In the genomic region with DNA sequence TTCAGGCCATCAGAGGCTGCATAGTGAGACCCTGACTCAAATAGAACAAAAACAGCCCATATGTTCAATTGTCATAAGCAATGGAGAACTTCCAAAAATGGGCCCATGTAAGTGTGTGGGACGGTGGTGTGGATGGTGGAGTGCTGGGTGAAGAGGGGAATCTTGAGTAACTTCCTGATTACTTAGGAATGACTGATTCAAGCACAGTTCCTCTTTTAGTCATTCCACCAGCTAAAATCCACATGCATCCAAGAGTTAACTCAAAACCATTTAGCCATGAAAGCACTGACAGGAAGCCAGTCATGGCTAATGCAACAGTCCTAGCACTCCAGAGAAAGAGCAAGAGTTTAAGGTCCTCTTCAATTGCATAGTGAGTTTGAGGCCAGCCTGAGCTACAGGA, we compare ENCODE assay signal across 16 mouse cellular contexts.
"Had no signal": no experiment of that assay in that cellular context is flagged by ENCODE, and none has a peak within 500 bp of the region (broad histone marks: within the 10 kb centered on the region; RNA-seq: fewer than 3 reads in every experiment).

No protein-coding gene starts in this region.

- H3K27me3 ChIP-seq: limb, embryonic 12.5 days; liver, embryonic 15.5 days; midbrain, embryonic 12.5 days; neural tube, embryonic 13.5 days; stomach, embryonic 15.5 days had no signal

- H3K4me1 ChIP-seq: limb, embryonic 12.5 days; liver, embryonic 15.5 days had no signal

- ATAC-seq: intestine, postnatal 0 days had no signal

- H3K9me3 ChIP-seq: liver, embryonic 15.5 days; stomach, embryonic 15.5 days had no signal

- H3K4me3 ChIP-seq: limb, embryonic 12.5 days; liver, embryonic 15.5 days; midbrain, embryonic 12.5 days; neural tube, embryonic 13.5 days; stomach, embryonic 15.5 days had no signal

- H3K36me3 ChIP-seq: liver, embryonic 15.5 days; neural tube, embryonic 13.5 days had no signal

- H3K9ac ChIP-seq: limb, embryonic 12.5 days; liver, embryonic 15.5 days; midbrain, embryonic 12.5 days; neural tube, embryonic 13.5 days; stomach, embryonic 15.5 days had no signal

- H3K27ac ChIP-seq: kidney, postnatal 0 days; limb, embryonic 12.5 days; liver, embryonic 15.5 days; midbrain, embryonic 12.5 days; neural tube, embryonic 13.5 days; stomach, embryonic 15.5 days had no signal

- DNase-seq: kidney, adult 8-10 months; kidney, postnatal 36 days; layer of hippocampus, adult 9-11 months; layer of hippocampus, postnatal 36 days; liver; lung, adult 2 months; right cerebral cortex, postnatal 14 days; thymus, adult 2 months; thymus, postnatal 25 days had no signal

- H3K4me2 ChIP-seq: limb, embryonic 12.5 days; liver, embryonic 15.5 days; midbrain, embryonic 12.5 days; neural tube, embryonic 13.5 days; stomach, embryonic 15.5 days had no signal
